Mouse (Mus musculus): ENCODE results near the gene Col18a1. TPM values are rescaled to one million over a fixed set of nuclear protein-coding genes. Genes with fewer than 3 reads are reported as not detected.
"Not testable (repeated sequence)": the region's sequence is repeated elsewhere in the genome, so short reads cannot be mapped to it uniquely, and the experiment has no call there.

The Col18a1 gene
- total RNA-seq, 4 experiments from 2014 or later = 4.1 to 4.6 (median 4.1) TPM

GRCm38 (mm10) chr10:77136205-77136604 lies 30.1 kb downstream of the Col18a1 start:
- DNase-seq (ENCODE audit: low spot score in 2 of 2) = no peak

- DNase-seq (ENCODE audit: low spot score in 2 of 2) = no peak
Observed at GRCm38 (mm10) chr10:77135274-77135829, 31.0 kb downstream of the Col18a1 start.

GRCm38 (mm10) chr10:77134807-77135152 lies 31.6 kb downstream of the Col18a1 start:
- DNase-seq (ENCODE audit: low spot score in 2 of 2) = not testable (repeated sequence)

GRCm38 (mm10) chr10:77133951-77134806 lies 32.2 kb downstream of the Col18a1 start:
- DNase-seq (ENCODE audit: low spot score in 2 of 2) = no peak

- DNase-seq (ENCODE audit: low spot score in 2 of 2) = no peak
Observed at GRCm38 (mm10) chr10:77132118-77132517, 34.2 kb downstream of the Col18a1 start.

- no peak for DNase-seq (ENCODE audit: low spot score in 2 of 2)
Observed at GRCm38 (mm10) chr10:77131536-77131935, 34.8 kb downstream of the Col18a1 start.

GRCm38 (mm10) chr10:77130561-77131240 lies 35.6 kb downstream of the Col18a1 start:
- DNase-seq (ENCODE audit: low spot score in 2 of 2) = peak; percentile 83 to 96

GRCm38 (mm10) chr10:77129637-77130410 lies 36.5 kb downstream of the Col18a1 start:
- peak in 1 of 2 experiments; percentile 14 for DNase-seq (ENCODE audit: low spot score in 2 of 2)

GRCm38 (mm10) chr10:77127926-77128325 lies 38.4 kb downstream of the Col18a1 start:
- DNase-seq (ENCODE audit: low spot score in 2 of 2) = no peak

GRCm38 (mm10) chr10:77126590-77126989 lies 39.8 kb downstream of the Col18a1 start:
- DNase-seq (ENCODE audit: low spot score in 2 of 2) = no peak

GRCm38 (mm10) chr10:77125078-77125731 lies 41.1 kb downstream of the Col18a1 start:
- no peak for DNase-seq (ENCODE audit: low spot score in 2 of 2)

GRCm38 (mm10) chr10:77123953-77124352 lies 42.4 kb downstream of the Col18a1 start:
- no peak for DNase-seq (ENCODE audit: low spot score in 2 of 2)

GRCm38 (mm10) chr10:77121287-77122022 lies 44.9 kb downstream of the Col18a1 start:
- peak in 1 of 2 experiments; percentile 28 for DNase-seq (ENCODE audit: low spot score in 2 of 2)

- no peak for DNase-seq (ENCODE audit: low spot score in 2 of 2)
Observed at GRCm38 (mm10) chr10:77120501-77120900, 45.8 kb downstream of the Col18a1 start.

GRCm38 (mm10) chr10:77119437-77119836 lies 46.9 kb downstream of the Col18a1 start:
- no peak for DNase-seq (ENCODE audit: low spot score in 2 of 2)

GRCm38 (mm10) chr10:77118361-77118760 lies 48.0 kb downstream of the Col18a1 start:
- DNase-seq (ENCODE audit: low spot score in 2 of 2) = no peak

GRCm38 (mm10) chr10:77116537-77117455 lies 49.6 kb downstream of the Col18a1 start:
- DNase-seq (ENCODE audit: low spot score in 2 of 2) = no peak

GRCm38 (mm10) chr10:77113489-77114240 lies 52.7 kb downstream of the Col18a1 start:
- no peak for DNase-seq (ENCODE audit: low spot score in 2 of 2)

Data from left cerebral cortex, adult 8-10 months (tissue).